Mouse (Mus musculus): ENCODE measurements around the gene Slc25a5.

Gene Slc25a5

GRCm38 (mm10) chrX:36837069-36837676 is 41.7 kb downstream of the Slc25a5 start:
- DNase-seq (ENCODE audit: low spot score in 2 of 2) = no peak

GRCm38 (mm10) chrX:36839391-36839790 is 43.9 kb downstream of the Slc25a5 start:
- DNase-seq (ENCODE audit: low spot score in 2 of 2) = no peak

- DNase-seq (ENCODE audit: low spot score in 2 of 2) = no peak
Measured at GRCm38 (mm10) chrX:36841698-36842097, 46.2 kb downstream of the Slc25a5 start.

GRCm38 (mm10) chrX:36843346-36843990 is 48.0 kb downstream of the Slc25a5 start:
- DNase-seq (ENCODE audit: low spot score in 2 of 2) = no peak

- DNase-seq (ENCODE audit: low spot score in 2 of 2) = no peak
Measured at GRCm38 (mm10) chrX:36847152-36847551, 51.7 kb downstream of the Slc25a5 start.

Data from left cerebral cortex, adult 9 months (tissue).